Mouse (Mus musculus) adrenal gland, postnatal 10 days (tissue): Measurements from ENCODE around the gene Cbarp. TPM values are rescaled to one million over a fixed set of nuclear protein-coding genes. Genes with fewer than 3 reads are reported as not detected.

Source experiments
- DNase-seq: peaks from one replicate; pipeline ENCODE4 v3.0.0; 2021; ENCODE audit warnings: mixed read lengths
- total RNA-seq, 2 experiments: library from RNA; stranded (reverse); gene quantifications; 2 replicates each; pipeline ENCODE4 v1.2.3; 2021

Cbarp gene
- total RNA-seq, 2 experiments from 2014 or later: 41.6 to 65.6 TPM

DNA sequence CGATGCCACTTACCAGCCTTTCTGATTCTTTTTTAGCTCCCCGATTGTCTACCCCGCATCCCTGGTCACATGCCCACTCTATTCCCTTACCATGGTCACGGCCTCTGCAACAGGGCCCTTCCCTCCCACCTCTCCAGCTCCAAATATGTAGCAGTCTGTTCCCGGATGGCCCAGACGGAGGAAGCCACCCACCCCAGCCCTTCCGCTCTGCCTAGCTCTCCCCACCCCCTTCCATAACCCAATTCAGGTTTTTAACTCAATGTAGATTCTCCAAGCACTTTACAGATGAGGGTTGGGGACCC lies 16.1 kb upstream of the Cbarp start:
- peak; percentile 48 for DNase-seq

DNA sequence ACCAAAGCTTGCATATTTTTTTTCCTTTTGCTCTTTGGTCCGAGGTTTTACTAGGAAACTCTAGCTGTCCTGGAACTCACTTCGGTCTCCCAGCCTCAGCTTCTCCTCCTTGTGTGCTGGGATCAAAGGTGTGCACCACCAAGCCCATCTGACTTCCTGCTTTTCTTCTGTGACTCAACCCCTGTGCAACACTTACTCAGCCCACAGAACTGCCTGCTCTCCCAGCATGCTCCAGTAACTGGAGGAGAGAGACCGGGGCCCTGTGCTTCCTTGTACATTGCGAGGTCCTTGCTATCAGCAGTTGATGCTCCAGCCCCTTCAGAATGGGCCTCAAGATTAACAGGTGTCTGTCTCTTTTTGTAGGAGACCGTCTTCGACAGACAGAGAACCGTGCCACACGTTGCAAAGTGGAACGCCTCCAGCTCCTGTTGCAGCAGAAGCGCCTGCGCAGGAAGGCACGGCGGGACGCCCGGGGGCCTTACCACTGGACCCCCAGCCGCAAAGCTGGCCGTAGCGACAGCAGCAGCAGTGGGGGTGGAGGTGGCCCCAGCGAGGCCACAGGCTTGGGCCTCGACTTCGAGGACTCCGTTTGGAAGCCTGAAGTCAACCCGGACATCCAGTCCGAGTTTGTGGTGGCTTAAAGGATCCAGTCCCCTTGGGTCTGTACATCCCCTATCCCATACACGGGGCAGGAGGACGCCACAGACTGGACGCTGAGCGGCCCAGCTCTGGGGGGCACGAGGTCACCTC lies 15.5 kb upstream of the Cbarp start:
- no peak for DNase-seq

DNA sequence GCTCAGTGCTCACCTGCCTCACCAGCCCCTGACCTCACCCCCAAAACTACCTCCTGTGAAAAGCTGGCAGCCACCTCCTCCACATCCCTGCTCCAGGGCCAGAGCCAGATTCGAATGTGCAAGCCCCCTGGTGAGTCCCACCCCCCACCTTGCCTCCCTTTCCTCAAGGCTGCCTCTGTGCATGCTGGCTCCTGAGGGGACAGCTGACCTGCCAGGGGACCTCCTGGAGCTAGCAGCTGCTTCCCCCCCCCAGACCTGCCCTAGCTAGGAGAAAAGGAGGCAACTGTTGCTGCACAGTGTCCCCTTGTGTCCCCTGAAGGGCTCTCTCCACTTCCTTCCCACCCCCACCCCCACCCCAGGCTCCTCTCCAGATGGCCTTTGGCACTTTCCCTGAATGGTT lies 14.6 kb upstream of the Cbarp start:
- no peak for DNase-seq

DNA sequence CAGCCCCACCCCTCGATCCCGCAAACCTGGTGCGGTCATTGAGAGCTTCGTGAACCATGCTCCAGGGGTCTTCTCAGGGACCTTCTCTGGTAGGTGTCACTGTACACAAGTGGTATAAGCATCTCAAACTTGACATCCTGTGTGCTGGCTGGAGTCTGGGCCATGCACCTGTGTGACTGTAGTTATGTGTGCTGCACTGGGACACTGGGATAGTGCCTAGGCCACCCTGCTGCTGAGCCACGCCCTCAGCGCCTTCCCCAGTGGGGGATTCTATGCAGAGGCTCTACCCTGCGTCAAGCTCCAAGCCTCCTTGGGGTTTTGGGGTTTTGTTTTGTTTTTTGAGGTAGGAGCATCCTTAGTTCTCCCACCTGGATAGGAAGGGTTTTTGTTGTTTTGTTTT lies 13.7 kb upstream of the Cbarp start:
- no peak for DNase-seq

DNA sequence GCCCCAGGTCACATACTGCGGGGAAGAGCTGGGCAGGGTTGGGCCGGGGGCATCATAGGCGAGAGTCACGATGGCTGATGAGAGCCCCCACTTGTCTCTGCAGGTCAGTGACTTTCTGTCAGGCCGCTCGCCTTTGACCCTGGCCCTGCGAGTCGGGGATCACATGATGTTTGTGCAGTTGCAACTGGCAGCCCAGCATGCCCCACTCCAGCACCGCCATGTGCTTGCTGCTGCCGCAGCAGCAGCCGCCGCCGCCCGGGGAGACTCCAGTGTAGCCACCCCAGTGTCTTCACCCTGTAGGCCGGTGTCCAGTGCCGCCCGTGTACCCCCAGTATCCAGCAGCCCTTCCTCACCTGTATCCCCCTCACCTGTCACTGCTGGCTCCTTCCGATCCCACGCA lies 13.1 kb upstream of the Cbarp start:
- no peak for DNase-seq

DNA sequence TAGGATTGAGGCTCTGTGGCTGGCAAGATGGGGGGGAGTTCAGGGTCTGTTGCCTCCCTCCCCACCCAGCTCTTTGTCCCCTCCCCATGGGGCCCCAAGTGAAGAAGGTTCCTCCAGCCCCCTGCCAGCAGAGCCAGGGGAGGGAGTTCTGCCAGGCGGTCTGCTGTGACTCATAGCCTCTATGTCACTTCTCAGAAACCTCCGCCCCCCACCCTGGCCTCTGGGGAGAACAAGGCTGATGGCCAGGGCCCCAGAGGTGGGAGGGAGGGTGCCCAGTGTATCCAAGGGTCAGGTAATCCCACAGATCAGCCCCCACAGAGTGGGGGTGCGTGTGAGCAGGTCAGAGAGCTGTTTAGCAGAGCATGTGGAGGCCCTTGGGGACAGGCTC lies 12.2 kb upstream of the Cbarp start:
- peak; percentile 89 for DNase-seq

DNA sequence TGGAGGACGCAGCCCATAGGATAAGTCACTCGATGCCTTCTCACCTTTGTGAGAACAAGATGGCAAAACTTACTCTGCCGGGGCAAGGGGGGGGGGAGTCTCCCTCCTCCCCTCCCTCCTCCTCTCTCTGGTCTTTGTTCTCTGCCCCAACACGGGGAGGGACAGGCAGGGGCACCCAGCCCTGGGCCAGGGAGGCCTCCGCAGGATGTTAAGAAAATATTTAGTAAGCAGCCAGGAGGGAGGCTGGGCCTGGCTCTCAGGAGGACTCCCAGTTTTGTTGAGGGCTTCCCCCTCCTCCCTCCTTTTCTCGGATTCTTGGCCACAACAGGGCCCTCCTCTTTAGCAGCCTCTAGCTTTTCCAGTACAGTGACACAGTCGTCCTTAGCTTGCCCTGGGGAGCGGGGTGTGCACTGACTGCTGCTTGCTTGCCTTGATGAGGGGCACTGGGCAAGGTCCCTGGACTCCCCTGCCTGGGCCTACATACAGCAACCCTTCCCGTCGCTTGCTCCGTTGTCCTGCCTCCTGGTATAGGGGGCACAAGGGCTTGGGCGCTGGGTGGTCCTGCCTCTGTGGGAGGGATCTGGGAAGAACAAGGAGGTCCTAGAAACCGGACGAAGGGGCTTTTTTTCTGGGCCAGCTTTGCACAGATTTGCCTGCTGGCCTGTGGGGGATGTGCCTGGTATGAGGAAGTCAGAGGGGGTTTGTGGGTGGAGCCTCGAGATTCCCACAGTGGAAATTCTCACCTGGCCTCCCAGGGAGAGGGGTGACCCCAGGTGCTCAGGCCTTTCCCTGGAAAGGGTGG lies 11.6 kb upstream of the Cbarp start:
- peak; percentile 74 for DNase-seq

DNA sequence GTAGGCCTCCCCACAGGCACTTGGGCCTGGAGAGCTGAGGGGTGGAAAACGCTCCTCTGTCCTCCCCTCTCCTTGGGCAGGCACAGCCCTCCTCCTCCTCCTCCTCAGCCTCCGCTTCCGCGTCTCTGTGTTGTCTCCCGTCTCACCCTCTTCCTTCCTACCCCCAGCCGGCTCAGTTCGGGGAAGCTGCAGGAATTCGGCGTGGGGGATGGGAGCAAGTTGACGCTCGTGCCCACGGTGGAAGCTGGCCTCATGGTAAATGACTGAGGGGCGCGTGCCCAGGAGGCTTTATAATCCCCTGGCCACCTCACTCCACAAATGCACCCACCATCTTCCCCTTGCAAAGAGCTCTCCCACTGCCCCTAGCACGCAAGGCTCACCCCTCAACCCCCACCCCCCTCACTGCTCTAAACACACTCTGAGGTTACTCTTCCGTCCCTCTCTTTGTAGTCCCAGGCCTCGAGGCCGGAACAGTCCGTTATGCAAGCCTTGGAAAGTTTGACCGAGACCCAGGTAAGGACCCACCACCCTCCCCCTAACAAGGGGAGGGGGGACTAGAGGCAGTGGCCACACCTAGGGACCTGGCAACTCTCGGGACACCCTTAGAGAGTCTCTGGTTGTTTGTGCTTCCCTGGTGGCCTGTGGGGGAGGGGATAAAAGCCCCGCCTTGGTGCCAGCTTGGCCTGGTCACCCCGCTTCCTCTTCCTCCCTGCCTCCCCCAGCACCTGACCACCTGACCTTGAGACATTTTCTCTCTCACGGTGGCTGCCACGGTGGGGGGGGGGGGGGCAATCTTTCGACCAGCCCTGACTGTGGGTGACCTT lies 10.8 kb upstream of the Cbarp start:
- DNase-seq: peak; percentile 82

DNA sequence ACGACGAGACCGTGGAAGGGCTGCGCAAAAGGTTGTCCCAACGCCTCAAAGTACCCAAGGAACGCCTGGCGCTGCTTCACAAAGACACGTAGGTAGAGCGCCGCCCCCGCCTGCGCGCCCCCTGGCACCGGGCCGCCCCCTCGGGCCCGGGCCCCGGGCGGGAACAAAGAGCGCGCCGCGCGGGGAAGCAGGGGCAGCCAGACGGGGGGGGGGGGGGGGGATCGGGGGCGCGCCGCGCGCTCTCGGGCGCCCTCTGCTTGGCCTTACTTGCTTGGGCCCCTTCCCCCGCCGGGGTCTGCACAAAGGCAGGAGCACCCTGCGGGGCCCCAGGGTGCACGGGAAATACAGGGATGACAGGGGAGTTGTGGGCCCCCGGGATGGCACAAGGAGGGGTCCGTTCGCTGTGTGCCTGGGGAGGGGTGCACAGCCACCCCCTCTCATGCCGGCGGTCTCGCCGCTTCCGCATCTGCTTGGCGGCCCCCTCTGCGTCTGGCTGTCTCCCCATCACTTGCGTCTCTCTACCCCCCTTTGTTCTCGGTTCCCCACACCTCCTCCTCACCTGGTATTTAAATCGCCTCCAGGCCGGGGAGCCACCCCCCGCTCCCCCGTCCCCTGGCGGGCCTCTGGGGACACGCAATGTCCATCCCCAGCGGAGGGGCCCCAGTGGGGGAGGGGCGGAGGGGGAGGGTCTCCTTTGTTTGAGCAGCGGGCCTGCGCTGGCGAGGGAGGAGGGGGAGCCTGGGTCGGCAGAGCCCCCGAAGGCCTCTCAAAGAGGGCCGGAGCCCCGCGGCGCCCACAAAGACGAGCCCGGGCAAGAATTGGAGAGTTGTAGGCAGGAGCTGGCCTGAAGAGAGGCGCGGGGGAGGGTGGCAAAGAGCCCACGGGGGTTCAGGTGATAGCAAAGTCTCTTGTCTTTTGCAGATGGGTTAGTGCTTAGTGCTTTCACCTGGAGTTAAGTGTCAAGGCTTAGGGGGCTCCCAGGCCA lies 9.9 kb upstream of the Cbarp start:
- DNase-seq: peak; percentile 75

- peak; percentile 98 for DNase-seq
These were observed 8.9 kb upstream of the Cbarp start for GRCm38 (mm10) chr10:80149291-80150225.

DNA sequence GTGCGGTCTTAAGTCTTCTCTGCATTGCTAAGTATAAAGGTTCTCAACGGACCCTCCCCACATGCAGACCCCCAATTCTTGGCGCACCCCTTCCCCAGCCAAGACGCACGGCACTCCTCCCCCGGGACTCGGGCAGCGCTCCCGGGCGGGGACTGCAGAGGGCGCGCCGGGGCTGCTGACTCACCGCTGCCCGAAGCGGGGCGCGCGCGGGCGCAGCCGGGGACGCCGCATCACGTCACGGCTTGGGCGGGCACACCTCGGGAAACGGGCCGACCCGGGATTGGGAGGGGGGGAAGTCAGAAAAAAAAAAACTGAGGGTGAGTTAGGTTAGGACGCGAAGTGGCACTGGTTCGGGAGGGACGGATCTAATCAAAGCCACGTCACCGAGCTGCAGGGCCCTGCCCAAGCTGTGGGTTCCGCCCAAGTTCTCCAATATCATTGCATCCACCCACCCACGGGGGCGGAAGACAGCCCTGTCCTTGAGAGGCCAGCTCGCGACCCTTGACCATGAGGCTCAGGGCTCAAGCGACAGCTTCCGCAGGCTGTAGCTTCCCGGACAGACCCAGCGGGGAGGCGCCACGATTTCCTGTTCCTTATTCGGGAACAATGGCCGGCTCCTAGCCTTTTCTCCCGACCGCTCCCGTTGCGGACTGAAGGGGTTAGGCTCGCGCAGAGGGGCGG lies 8.1 kb upstream of the Cbarp start:
- peak; percentile 97 for DNase-seq

GRCm38 (mm10) chr10:80147719-80148601 lies 7.3 kb upstream of the Cbarp start, which contains the start of gene Midn:
Gene Midn (plus strand): TSS chr10:80148272.
- DNase-seq: peak; percentile 95

DNA sequence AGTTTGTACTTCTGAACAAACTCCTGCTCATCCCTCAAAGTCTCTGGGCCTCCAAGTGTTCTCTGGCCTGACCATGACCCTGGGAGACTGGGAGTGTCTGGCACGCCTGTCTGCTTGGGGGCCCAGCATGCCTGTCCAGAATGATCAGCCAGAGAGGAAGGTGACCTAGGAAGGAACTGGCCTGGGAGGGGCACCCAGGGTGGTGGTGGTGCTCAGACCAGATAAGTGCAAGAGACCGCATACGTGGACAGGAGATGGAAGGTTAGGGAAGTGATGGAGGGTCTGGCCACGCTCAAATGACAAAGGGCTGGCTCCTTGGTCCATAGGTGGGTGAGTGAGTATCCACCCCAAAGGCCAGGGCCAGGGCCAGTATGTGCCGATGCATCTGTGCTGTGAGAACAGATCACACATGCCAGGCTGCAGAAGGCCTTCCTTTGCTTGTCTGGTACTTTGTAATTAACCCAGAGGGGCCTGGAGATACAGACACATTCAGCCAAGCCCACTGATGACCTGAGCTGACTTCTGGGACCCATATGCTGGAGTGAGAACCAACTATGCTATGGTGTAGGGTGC lies 6.6 kb upstream of the Cbarp start:
- peak; percentile 48 for DNase-seq

DNA sequence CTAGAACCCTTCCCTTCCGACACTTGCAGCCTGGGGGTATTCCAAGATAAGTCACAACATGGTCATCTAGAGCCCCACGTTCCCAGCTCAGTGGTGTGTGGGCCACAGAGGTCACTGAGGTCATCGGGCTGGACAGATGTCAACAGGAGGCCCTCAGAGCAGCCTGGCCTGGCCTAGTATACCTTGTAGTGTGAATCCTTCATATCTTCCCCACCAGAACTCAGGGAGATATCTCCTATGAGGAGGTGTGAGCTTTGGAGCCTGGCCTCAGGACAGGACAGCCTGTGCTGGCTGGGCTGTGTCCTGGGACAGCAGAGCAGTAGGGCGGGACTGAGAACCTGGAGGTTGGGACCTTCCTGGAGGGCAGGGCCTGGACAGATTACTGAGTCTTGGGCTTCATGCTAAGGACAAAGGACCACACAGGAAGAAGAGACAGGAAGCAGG lies 6.0 kb upstream of the Cbarp start:
- DNase-seq: peak; percentile 47

- peak; percentile 67 for DNase-seq
These were observed 5.3 kb upstream of the Cbarp start for GRCm38 (mm10) chr10:80145896-80146295.

DNA sequence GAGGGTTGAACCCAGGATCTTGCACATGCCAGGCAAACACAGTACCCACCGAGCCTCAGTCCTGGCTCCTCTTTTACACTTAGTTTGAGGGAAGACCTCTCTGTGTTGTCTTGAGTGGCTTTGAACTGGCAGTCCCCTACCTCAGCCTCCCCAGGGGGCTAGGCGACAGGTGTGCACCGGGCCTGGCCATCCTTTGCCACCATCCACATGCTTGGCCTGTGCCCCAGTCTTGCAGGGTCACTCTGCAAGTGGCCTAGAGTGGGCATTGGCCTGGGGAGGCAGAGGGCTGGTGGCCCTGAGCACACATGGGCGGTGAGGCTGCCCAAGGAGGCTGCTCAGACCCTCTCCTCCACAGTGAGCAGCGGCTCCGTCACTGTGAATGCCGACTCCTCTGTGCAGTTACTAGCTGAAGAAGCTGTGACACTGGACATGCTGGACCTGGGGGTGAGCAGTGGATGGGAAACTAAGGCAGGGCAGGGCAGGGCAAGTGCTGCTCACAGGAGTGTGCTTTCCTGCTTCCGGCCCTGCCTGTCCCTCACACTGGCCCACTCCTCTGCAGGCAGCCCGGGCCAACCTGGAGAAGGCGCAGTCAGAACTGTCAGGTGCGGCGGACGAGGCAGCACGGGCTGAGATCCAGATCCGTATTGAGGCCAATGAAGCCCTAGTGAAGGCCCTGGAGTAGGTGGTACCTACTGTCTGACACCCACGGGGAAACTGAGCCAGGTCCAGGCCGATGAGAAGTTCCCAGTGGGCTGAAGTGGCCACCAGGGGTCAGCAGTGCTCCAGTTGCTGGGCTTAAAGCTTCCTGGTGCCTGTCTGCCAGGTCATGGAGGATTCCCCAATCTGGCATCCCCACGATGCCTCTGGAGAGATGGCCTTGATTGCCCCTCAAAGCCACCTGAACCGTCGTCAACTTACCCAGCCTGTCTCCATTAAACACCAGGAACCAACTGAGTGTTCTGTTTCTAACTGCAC lies 4.5 kb upstream of the Cbarp start:
- peak; percentile 85 for DNase-seq

GRCm38 (mm10) chr10:80144159-80144558 lies 3.5 kb upstream of the Cbarp start:
- no peak for DNase-seq
